Mouse (Mus musculus) lung, embryonic 14.5 days (tissue): ENCODE measurements around the gene Ldhd. TPM values are rescaled to one million over a fixed set of nuclear protein-coding genes. Genes with fewer than 3 reads are reported as not detected.
A peak's percentile ranks its signal among the peaks of the same experiment; 100 is the strongest.

Source experiments
- ATAC-seq: fragments of 200-750 bp; cut with Nextera tagmentation; 2 replicates; pipeline ENCODE4 v1.8.0; 2017; ENCODE audit warnings: mild to moderate bottlenecking, moderate TSS enrichment, moderate library complexity; ENCODE audit not compliant: insufficient read depth
- DNase-seq: peaks from one replicate; pipeline ENCODE4 v3.0.0-alpha.2; 2015
- H3K27ac ChIP-seq: fragments of 300-500 bp; sonication (generic); 2 replicates; pipeline ENCODE4 v1.5.1; 2014; ENCODE audit warnings: low read depth, mild to moderate bottlenecking, moderate library complexity
- H3K27me3 ChIP-seq: fragments of 300-500 bp; sonication (generic); 2 replicates; pipeline ENCODE4 v1.6.1; 2014; ENCODE audit warnings: low read length, control low read depth; ENCODE audit not compliant: insufficient read depth
- H3K36me3 ChIP-seq: fragments of 300-500 bp; sonication (generic); 2 replicates; pipeline ENCODE4 v1.6.1; 2014; ENCODE audit warnings: control low read depth; ENCODE audit not compliant: insufficient read depth
- H3K4me1 ChIP-seq: fragments of 300-500 bp; sonication (generic); 2 replicates; pipeline ENCODE4 v1.6.1; 2014; ENCODE audit warnings: antibody characterized with exemption, control low read depth; ENCODE audit not compliant: insufficient read depth
- H3K4me2 ChIP-seq: fragments of 300-500 bp; sonication (generic); 2 replicates; pipeline ENCODE4 v1.6.1; 2014; ENCODE audit warnings: mild to moderate bottlenecking
- H3K4me3 ChIP-seq: fragments of 300-500 bp; sonication (generic); 2 replicates; pipeline ENCODE4 v1.5.1; 2014; ENCODE audit warnings: low read depth, low read length
- H3K9ac ChIP-seq: fragments of 300-500 bp; sonication (generic); 2 replicates; pipeline ENCODE4 v1.6.1; 2014
- H3K9me3 ChIP-seq: fragments of 300-500 bp; sonication (generic); 2 replicates; pipeline ENCODE4 v1.6.1; 2016; ENCODE audit warnings: low read depth, low read length, control low read depth
- CTCF ChIP-seq: IDR thresholded peaks from 2 replicates; pipeline ENCODE4 v1.5.1; 2016; ENCODE audit warnings: antibody characterized with exemption, low read depth
- WGBS: fragments of 180-500 bp; shearing (Covaris S2); extraction: QIAGEN DNeasy Blood & Tissue Kit; methylation state at CpG from one replicate; pipeline ENCODE4 v1.1.7; 2014; 5-methylcytosine and 5-hydroxymethylcytosine counted together
- polyA plus RNA-seq: library from polyadenylated mRNA; unstranded; fragments of >200 nt; fragmentation: Nextera tagmentation; extraction: Ambion mirVana; gene quantifications from 2 replicates; pipeline ENCODE4 v1.2.1, GENCODE M21; 2014

Gene Ldhd
- polyA plus RNA-seq, 1 experiment from 2014 or later, result 0.30 TPM

GRCm38 (mm10) chr8:111627923-111628322, 2.3 kb downstream of the Ldhd start:
- no peak for TF ChIP-seq CTCF
- DNase-seq, result no peak
- no peak overlapping the region for H3K27ac ChIP-seq
- no peak overlapping the region for H3K4me3 ChIP-seq
- H3K4me2 ChIP-seq, result no peak overlapping the region
- H3K36me3 ChIP-seq, result peaks cover 12% of the 10 kb centered on the region; the same call in 1 of the 2 replicates
- no peaks in the 10 kb centered on the region for H3K27me3 ChIP-seq
- H3K4me1 ChIP-seq, result no peaks in the 10 kb centered on the region
- H3K9ac ChIP-seq, result no peak overlapping the region
- 96% methylated on average over 9 of the region's 9 CpGs for WGBS
- ATAC-seq, result no peak
- H3K9me3 ChIP-seq, result no peaks in the 10 kb centered on the region

GRCm38 (mm10) chr8:111626933-111627332, 3.2 kb downstream of the Ldhd start:
- Histone ChIP-seq H3K36me3 (peaks cover 19% of the 10 kb centered on the region; the same call in 1 of the 2 replicates), H3K9me3 (no peaks in the 10 kb centered on the region), H3K27me3 (no peaks in the 10 kb centered on the region), H3K4me3 (no peak overlapping the region), H3K9ac (no peak overlapping the region), H3K4me2 (no peak overlapping the region), H3K4me1 (no peaks in the 10 kb centered on the region), H3K27ac (no peak overlapping the region)
- ATAC-seq (no peak), DNase-seq (no peak)
- WGBS, result 94% methylated on average over 14 of the region's 14 CpGs
- no peak for TF ChIP-seq CTCF

GRCm38 (mm10) chr8:111626528-111626820, 3.7 kb downstream of the Ldhd start:
- 58% methylated on average over 8 of the region's 8 CpGs for WGBS
- DNase-seq, result no peak
- ATAC-seq, result no peak
- Histone ChIP-seq H3K27ac (no peak overlapping the region), H3K9me3 (no peaks in the 10 kb centered on the region), H3K36me3 (peaks cover 23% of the 10 kb centered on the region; the same call in 1 of the 2 replicates), H3K4me3 (no peak overlapping the region), H3K4me2 (no peak overlapping the region), H3K27me3 (no peaks in the 10 kb centered on the region), H3K4me1 (no peaks in the 10 kb centered on the region), H3K9ac (no peak overlapping the region)
- no peak for TF ChIP-seq CTCF

GRCm38 (mm10) chr8:111625694-111626527, 4.3 kb downstream of the Ldhd start:
- ATAC-seq (peak; percentile 44; the same call in 1 of the 2 replicates), DNase-seq (peak; percentile 89)
- no peaks in the 10 kb centered on the region for H3K27me3 ChIP-seq
- peak; percentile 87 for TF ChIP-seq CTCF
- H3K27ac ChIP-seq, result no peak overlapping the region
- no peaks in the 10 kb centered on the region for H3K9me3 ChIP-seq
- no peak overlapping the region for H3K4me2 ChIP-seq
- no peak overlapping the region for H3K4me3 ChIP-seq
- H3K4me1 ChIP-seq, result no peaks in the 10 kb centered on the region
- no peak overlapping the region for H3K9ac ChIP-seq
- WGBS, result 28% methylated on average over 6 of the region's 6 CpGs
- H3K36me3 ChIP-seq, result peaks cover 23% of the 10 kb centered on the region; the same call in 1 of the 2 replicates

GRCm38 (mm10) chr8:111624853-111625221, 5.3 kb downstream of the Ldhd start:
- TF ChIP-seq CTCF, result no peak
- WGBS, result 90% methylated on average over 10 of the region's 10 CpGs
- Histone ChIP-seq H3K9me3 (no peaks in the 10 kb centered on the region), H3K4me3 (no peak overlapping the region), H3K36me3 (peaks cover 26% of the 10 kb centered on the region; the same call in 1 of the 2 replicates), H3K9ac (no peak overlapping the region), H3K27ac (no peak overlapping the region), H3K4me1 (no peaks in the 10 kb centered on the region), H3K27me3 (no peaks in the 10 kb centered on the region), H3K4me2 (no peak overlapping the region)
- no peak for ATAC-seq
- DNase-seq, result no peak

GRCm38 (mm10) chr8:111624081-111624852, 5.9 kb downstream of the Ldhd start:
- Histone ChIP-seq H3K9ac (no peak overlapping the region), H3K36me3 (peaks cover 26% of the 10 kb centered on the region; the same call in 1 of the 2 replicates), H3K4me1 (no peaks in the 10 kb centered on the region), H3K4me2 (no peak overlapping the region), H3K27me3 (no peaks in the 10 kb centered on the region), H3K27ac (no peak overlapping the region), H3K4me3 (no peak overlapping the region), H3K9me3 (no peaks in the 10 kb centered on the region)
- 77% methylated on average over 12 of the region's 12 CpGs for WGBS
- TF ChIP-seq CTCF, result no peak
- ATAC-seq (no peak), DNase-seq (peak; percentile 22)

GRCm38 (mm10) chr8:111622553-111622952, 7.6 kb downstream of the Ldhd start:
- H3K9me3 ChIP-seq, result no peaks in the 10 kb centered on the region
- TF ChIP-seq CTCF, result no peak
- H3K4me2 ChIP-seq, result no peak overlapping the region
- H3K27ac ChIP-seq, result no peak overlapping the region
- peaks cover 30% of the 10 kb centered on the region; the same call in 1 of the 2 replicates for H3K36me3 ChIP-seq
- ATAC-seq (no peak), DNase-seq (no peak)
- 89% methylated on average over 10 of the region's 10 CpGs for WGBS
- no peak overlapping the region for H3K9ac ChIP-seq
- H3K4me3 ChIP-seq, result no peak overlapping the region
- H3K4me1 ChIP-seq, result no peaks in the 10 kb centered on the region
- no peaks in the 10 kb centered on the region for H3K27me3 ChIP-seq
